Mouse (Mus musculus) heart, embryonic 13.5 days (tissue): ENCODE data around the gene Frmd4a. TPM values are rescaled to one million over a fixed set of nuclear protein-coding genes. Genes with fewer than 3 reads are reported as not detected.
A peak's percentile ranks its signal among the peaks of the same experiment; 100 is the strongest.

Experiments used
- ATAC-seq: fragments of 200-750 bp; cut with Nextera tagmentation; 2 replicates; pipeline ENCODE4 v1.8.0; 2017; ENCODE audit warnings: moderate TSS enrichment; ENCODE audit not compliant: insufficient number of reproducible peaks, low FRiP score, low TSS enrichment; ENCODE audit errors: extremely low read depth
- H3K27ac ChIP-seq: fragments of 300-500 bp; sonication (generic); replicated peaks from 2 replicates; pipeline ENCODE4 v1.5.1; 2015; ENCODE audit warnings: moderate library complexity, mild to moderate bottlenecking, inconsistent platforms
- H3K27me3 ChIP-seq: fragments of 300-500 bp; sonication (generic); replicated peaks from 2 replicates; pipeline ENCODE4 v1.6.1; 2015; ENCODE audit warnings: mild to moderate bottlenecking, inconsistent platforms
- H3K36me3 ChIP-seq: fragments of 300-500 bp; sonication (generic); 2 replicates; pipeline ENCODE4 v1.6.1; 2015; ENCODE audit warnings: mild to moderate bottlenecking, inconsistent platforms
- H3K4me1 ChIP-seq: fragments of 300-500 bp; sonication (generic); 2 replicates; pipeline ENCODE4 v1.6.1; 2015; ENCODE audit warnings: inconsistent platforms
- H3K4me2 ChIP-seq: fragments of 300-500 bp; sonication (generic); 2 replicates; pipeline ENCODE4 v1.6.1; 2015; ENCODE audit warnings: inconsistent platforms, mild to moderate bottlenecking, moderate library complexity
- H3K4me3 ChIP-seq: fragments of 300-500 bp; sonication (generic); 2 replicates; pipeline ENCODE4 v1.5.1; 2015; ENCODE audit warnings: moderate library complexity, mild to moderate bottlenecking, inconsistent platforms
- H3K9ac ChIP-seq: fragments of 300-500 bp; sonication (generic); 2 replicates; pipeline ENCODE4 v1.6.1; 2015; ENCODE audit warnings: inconsistent platforms, mild to moderate bottlenecking, moderate library complexity
- H3K9me3 ChIP-seq: fragments of 300-500 bp; sonication (generic); 2 replicates; pipeline ENCODE4 v1.6.1; 2016; ENCODE audit warnings: inconsistent platforms
- WGBS: fragments of 180-500 bp; shearing (Covaris S2); methylation state at CpG from one replicate; pipeline ENCODE4 v1.1.7; 2015; ENCODE audit warnings: mixed read lengths; 5-methylcytosine and 5-hydroxymethylcytosine counted together
- polyA plus RNA-seq: library from polyadenylated mRNA; unstranded; fragments of >200 nt; fragmentation: Nextera tagmentation; extraction: Ambion mirVana; gene quantifications from 2 replicates; pipeline ENCODE4 v1.2.1, GENCODE M21; 2015

Frmd4a gene
- polyA plus RNA-seq, 1 experiment from 2014 or later = 15.2 TPM

GRCm38 (mm10) chr2:4529254-4529729 lies 511.8 kb downstream of the Frmd4a start:
- ATAC-seq = no peak
- H3K36me3 ChIP-seq = peaks cover 31% of the 10 kb centered on the region
- H3K9me3 ChIP-seq = no peaks in the 10 kb centered on the region
- H3K4me1 ChIP-seq = peaks cover 9% of the 10 kb centered on the region
- no peaks in the 10 kb centered on the region for H3K27me3 ChIP-seq
- WGBS = 63% methylated on average over 9 of the region's 9 CpGs
- no peak overlapping the region for H3K27ac ChIP-seq
- H3K4me3 ChIP-seq = no peak overlapping the region
- no peak overlapping the region for H3K9ac ChIP-seq
- H3K4me2 ChIP-seq = no peak overlapping the region

GRCm38 (mm10) chr2:4531533-4532197 lies 514.1 kb downstream of the Frmd4a start:
- WGBS = 87% methylated on average over 11 of the region's 11 CpGs
- no peak for ATAC-seq

DNA sequence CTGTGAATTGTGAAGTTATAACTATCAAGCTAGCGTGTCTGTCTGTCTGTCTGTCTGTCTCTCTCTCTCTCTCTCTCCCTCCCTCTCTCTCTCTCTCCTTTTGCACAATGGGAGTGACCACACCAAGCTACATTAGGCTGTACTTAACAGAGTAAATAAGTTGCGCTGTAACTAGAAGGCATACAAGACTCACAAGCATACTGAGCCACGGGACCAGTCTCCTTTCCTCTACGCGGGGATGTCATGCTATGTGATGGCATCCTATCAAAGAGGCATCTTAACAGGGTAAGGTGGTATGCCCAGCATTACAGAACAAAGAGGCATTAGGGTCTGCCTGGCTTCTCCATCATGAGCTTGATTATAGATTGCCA lies 514.7 kb downstream of the Frmd4a start:
- H3K9me3 ChIP-seq = no peaks in the 10 kb centered on the region
- 94% methylated on average over 5 of the region's 5 CpGs for WGBS
- H3K4me1 ChIP-seq = peaks cover 9% of the 10 kb centered on the region
- peaks cover 54% of the 10 kb centered on the region for H3K36me3 ChIP-seq
- no peak overlapping the region for H3K4me3 ChIP-seq
- no peak overlapping the region for H3K27ac ChIP-seq
- ATAC-seq = no peak
- H3K27me3 ChIP-seq = no peaks in the 10 kb centered on the region
- H3K9ac ChIP-seq = no peak overlapping the region
- no peak overlapping the region for H3K4me2 ChIP-seq

More at GRCm38 (mm10) chr2:4531533-4532197, 514.1 kb downstream of the Frmd4a start:
- H3K27me3 ChIP-seq = no peaks in the 10 kb centered on the region
- H3K27ac ChIP-seq = no peak overlapping the region
- peaks cover 49% of the 10 kb centered on the region for H3K36me3 ChIP-seq
- peaks cover 9% of the 10 kb centered on the region for H3K4me1 ChIP-seq
- no peak overlapping the region for H3K4me3 ChIP-seq
- H3K9me3 ChIP-seq = no peaks in the 10 kb centered on the region
- no peak overlapping the region for H3K9ac ChIP-seq
- H3K4me2 ChIP-seq = no peak overlapping the region

DNA sequence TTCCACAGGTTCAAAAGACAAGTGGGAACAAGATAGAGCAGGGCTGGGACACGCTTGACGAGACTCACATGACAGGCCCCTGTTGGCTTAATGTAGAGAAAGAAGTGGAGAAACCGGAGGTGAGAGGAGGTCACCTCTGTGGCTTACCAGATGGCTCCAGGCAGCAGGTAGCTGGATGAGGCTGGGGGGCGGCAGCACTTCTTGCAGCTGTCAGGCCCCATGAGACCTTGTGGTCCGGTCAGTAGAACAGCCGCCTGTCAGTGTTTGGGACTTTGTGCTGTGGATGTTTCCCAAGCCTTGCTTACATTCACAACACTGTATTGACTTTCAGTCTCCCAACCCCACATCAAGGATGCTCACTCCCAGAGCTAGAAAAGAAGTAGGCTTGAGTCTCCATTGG lies 515.4 kb downstream of the Frmd4a start:
- H3K36me3 ChIP-seq = peaks cover 62% of the 10 kb centered on the region
- no peak overlapping the region for H3K27ac ChIP-seq
- 89% methylated on average over 6 of the region's 6 CpGs for WGBS
- H3K4me3 ChIP-seq = no peak overlapping the region
- no peak overlapping the region for H3K4me2 ChIP-seq
- ATAC-seq = no peak
- no peak overlapping the region for H3K9ac ChIP-seq
- peaks cover 10% of the 10 kb centered on the region for H3K4me1 ChIP-seq
- H3K9me3 ChIP-seq = no peaks in the 10 kb centered on the region
- H3K27me3 ChIP-seq = no peaks in the 10 kb centered on the region

DNA sequence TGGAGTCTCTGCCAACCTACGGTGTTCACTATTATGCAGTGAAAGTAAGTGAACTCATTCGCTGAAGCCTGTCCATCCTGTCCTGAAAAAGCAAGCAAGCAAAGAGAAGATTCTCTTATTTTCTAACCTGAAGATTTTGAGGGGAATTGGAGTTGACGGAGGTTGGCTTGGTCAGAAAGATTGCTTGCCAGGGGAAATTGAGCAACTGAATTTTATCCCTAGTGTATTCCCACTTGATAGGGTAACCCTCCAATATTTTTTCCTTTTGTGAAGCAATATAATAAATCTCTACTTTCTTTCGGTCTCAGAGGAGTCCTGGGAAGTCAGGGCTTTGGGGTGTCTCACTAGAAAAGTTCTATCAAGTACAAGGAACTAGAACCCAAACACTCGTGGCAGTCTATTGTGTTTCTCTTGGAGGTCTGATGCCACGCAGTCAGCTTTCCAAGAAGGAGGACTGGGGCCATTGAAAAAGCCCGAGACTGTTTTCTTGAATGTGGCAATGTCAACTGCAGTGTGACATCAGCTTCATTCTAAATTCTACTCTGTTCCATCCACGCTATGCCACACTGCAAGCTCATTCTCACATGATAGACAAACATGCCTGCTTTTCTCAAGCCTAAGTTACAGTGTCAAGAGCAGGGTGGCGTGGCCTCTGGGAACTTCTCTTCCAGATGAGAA lies 517.8 kb downstream of the Frmd4a start:
- Histone ChIP-seq H3K27ac (no peak overlapping the region), H3K9ac (no peak overlapping the region), H3K4me2 (no peak overlapping the region), H3K4me3 (no peak overlapping the region), H3K4me1 (0 out of 2 replicates have a peak, but pooled peaks cover 6% of the 10 kb centered on the region), H3K27me3 (no peaks in the 10 kb centered on the region), H3K9me3 (no peaks in the 10 kb centered on the region), H3K36me3 (peaks cover 65% of the 10 kb centered on the region)
- WGBS = 86% methylated on average over 9 of the region's 9 CpGs
- no peak for ATAC-seq

DNA sequence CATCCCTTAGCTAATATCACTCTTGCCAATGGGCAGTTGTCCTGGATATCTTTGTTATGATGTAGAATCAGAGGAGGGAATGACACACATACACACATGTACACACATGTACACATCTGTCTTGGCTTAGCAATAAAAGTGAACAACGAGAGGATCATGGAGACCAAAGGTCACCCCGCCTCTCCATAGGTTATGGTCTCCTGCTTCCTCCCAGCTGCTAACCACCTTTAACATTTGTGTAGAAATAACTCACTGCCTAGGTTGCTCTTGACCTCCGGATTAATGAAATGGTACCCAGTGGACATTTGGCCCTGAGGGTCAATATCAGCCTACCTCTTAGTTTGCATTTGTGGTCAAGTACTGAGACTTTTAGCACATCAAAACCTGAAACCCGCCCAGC lies 523.8 kb downstream of the Frmd4a start:
- no peak overlapping the region for H3K4me3 ChIP-seq
- no peaks in the 10 kb centered on the region for H3K27me3 ChIP-seq
- ATAC-seq = no peak
- H3K9me3 ChIP-seq = no peaks in the 10 kb centered on the region
- H3K36me3 ChIP-seq = peaks cover 33% of the 10 kb centered on the region
- H3K4me1 ChIP-seq = peaks cover 48% of the 10 kb centered on the region
- WGBS = 73% methylated on average over 4 of the region's 4 CpGs
- H3K9ac ChIP-seq = no peak overlapping the region
- H3K27ac ChIP-seq = peak overlapping the region; percentile 43; the same call in 1 of the 2 replicates
- H3K4me2 ChIP-seq = no peak overlapping the region

DNA sequence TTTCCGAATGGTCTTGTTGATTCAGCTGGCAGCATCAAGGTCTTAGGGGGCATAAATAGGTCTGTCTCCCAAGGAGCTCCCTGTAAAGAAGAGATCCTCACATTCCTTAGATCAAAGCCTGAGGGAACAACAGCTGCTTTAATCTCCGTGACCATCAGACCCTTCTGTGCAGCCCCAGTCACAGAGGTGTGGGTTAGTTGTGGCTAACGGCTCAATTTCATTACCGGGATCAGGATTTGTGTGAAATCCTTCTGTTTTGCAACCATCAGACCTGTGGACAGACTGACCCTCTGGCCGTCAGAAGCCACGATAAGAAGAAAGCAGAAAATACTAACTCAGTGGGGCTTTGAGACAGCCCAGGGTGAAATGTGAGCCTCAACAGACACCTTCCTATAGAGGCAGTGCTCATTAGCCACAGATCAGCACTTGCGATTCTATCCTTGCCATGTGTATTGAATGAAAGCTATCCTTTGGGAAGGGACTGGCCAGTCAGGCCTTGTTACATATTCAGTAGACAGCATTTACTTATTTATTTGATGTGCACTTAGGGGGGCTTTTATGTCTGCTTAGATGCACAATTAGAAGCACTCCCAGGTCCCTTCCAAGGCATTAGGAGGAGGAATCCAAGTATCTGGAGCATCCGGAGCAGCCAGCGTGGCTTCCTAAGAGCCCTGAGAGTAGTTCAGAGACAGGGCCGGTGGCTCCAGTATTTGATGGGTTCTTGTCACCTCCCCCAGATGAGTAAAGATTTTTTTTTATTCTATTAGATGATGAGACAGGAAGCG lies 524.5 kb downstream of the Frmd4a start:
- Histone ChIP-seq H3K27me3 (no peaks in the 10 kb centered on the region), H3K9ac (0 out of 2 replicates have a peak overlapping the region, but pooled peaks have one; percentile 33), H3K4me1 (peaks cover 48% of the 10 kb centered on the region), H3K4me2 (no peak overlapping the region), H3K27ac (peak overlapping the region; percentile 43), H3K4me3 (no peak overlapping the region), H3K9me3 (no peaks in the 10 kb centered on the region), H3K36me3 (peaks cover 27% of the 10 kb centered on the region)
- 32% methylated on average over 11 of the region's 11 CpGs for WGBS
- ATAC-seq = no peak

GRCm38 (mm10) chr2:4542629-4543416 lies 525.3 kb downstream of the Frmd4a start:
- Histone ChIP-seq H3K4me1 (peaks cover 48% of the 10 kb centered on the region), H3K9ac (peak overlapping the region; percentile 40; the same call in 1 of the 2 replicates), H3K4me3 (no peak overlapping the region), H3K4me2 (no peak overlapping the region), H3K36me3 (peaks cover 19% of the 10 kb centered on the region), H3K27ac (peak overlapping the region; percentile 69), H3K9me3 (no peaks in the 10 kb centered on the region), H3K27me3 (no peaks in the 10 kb centered on the region)
- 57% methylated on average over 11 of the region's 11 CpGs for WGBS
- ATAC-seq = no peak; the same call in 1 of the 2 replicates

GRCm38 (mm10) chr2:4543417-4543775 lies 525.9 kb downstream of the Frmd4a start:
- peaks cover 16% of the 10 kb centered on the region for H3K36me3 ChIP-seq
- peak overlapping the region; percentile 69 for H3K27ac ChIP-seq
- H3K9me3 ChIP-seq = no peaks in the 10 kb centered on the region
- H3K4me3 ChIP-seq = no peak overlapping the region
- H3K4me1 ChIP-seq = peaks cover 43% of the 10 kb centered on the region
- no peaks in the 10 kb centered on the region for H3K27me3 ChIP-seq
- no peak overlapping the region for H3K9ac ChIP-seq
- 33% methylated on average over 1 of the region's 1 CpGs for WGBS
- ATAC-seq = no peak
- H3K4me2 ChIP-seq = no peak overlapping the region

DNA sequence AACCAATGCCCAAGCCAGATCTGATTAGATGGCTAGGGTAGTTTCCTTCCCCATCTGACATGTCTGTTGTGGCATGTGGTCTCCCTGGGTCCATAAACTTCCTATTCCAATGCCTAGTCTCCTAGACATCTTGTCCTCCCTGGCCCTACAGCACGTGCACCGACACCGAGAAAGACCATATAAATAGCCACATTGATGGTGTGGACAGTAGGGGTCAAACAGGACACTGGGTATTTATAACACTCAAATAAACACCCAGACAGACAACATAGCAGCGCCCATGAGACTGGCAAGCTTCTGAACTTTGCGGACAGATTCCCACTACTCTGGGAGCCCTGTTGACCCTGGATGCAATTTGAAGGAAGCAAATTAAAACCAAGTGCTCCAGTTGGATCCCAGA lies 526.8 kb downstream of the Frmd4a start:
- WGBS = 43% methylated on average over 5 of the region's 5 CpGs
- Histone ChIP-seq H3K27me3 (no peaks in the 10 kb centered on the region), H3K36me3 (peaks cover 16% of the 10 kb centered on the region), H3K27ac (peak overlapping the region; percentile 65), H3K4me2 (peak overlapping the region; percentile 22; the same call in 1 of the 2 replicates), H3K4me3 (no peak overlapping the region), H3K9me3 (no peaks in the 10 kb centered on the region), H3K9ac (no peak overlapping the region), H3K4me1 (peaks cover 48% of the 10 kb centered on the region)
- no peak; the same call in 1 of the 2 replicates for ATAC-seq
